Mouse (Mus musculus): ENCODE data around the gene Gm20662. TPM values are rescaled to one million over a fixed set of nuclear protein-coding genes. Genes with fewer than 3 reads are reported as not detected.

Gm20662 gene
- polyA plus RNA-seq (2017; shearing (Covaris generic)), result not detected

- no peak for ATAC-seq
Measured at GRCm38 (mm10) chr9:107996049-107996448, at the start of gene Gm20662. TSS of gene Gm20662 (plus strand) at chr9:107996349.

GRCm38 (mm10) chr9:107947241-107948194, 48.6 kb upstream of the Gm20662 start:
- ATAC-seq, result no peak

GRCm38 (mm10) chr9:107949184-107949921, 46.8 kb upstream of the Gm20662 start:
- ATAC-seq, result no peak

GRCm38 (mm10) chr9:107949922-107950235, 46.3 kb upstream of the Gm20662 start, which contains the start of gene Traip:
TSS of gene Traip (plus strand) at chr9:107950136.
- ATAC-seq, result no peak

- peak; percentile 95 for ATAC-seq
Measured at GRCm38 (mm10) chr9:107950460-107951355, 45.4 kb upstream of the Gm20662 start.

- no peak for ATAC-seq
Measured at GRCm38 (mm10) chr9:107955613-107956289, 40.4 kb upstream of the Gm20662 start.

- ATAC-seq, result no peak
Measured at GRCm38 (mm10) chr9:107957141-107957540, 39.0 kb upstream of the Gm20662 start.

- no peak for ATAC-seq
Measured at GRCm38 (mm10) chr9:107959896-107960295, 36.3 kb upstream of the Gm20662 start.

GRCm38 (mm10) chr9:107960928-107961327, 35.2 kb upstream of the Gm20662 start:
- ATAC-seq, result no peak

- no peak for ATAC-seq
Measured at GRCm38 (mm10) chr9:107961351-107961762, 34.8 kb upstream of the Gm20662 start.

GRCm38 (mm10) chr9:107961881-107962280, 34.3 kb upstream of the Gm20662 start:
- no peak for ATAC-seq

GRCm38 (mm10) chr9:107962916-107963315, 33.2 kb upstream of the Gm20662 start:
- ATAC-seq, result no peak

GRCm38 (mm10) chr9:107963700-107964099, 32.4 kb upstream of the Gm20662 start:
- ATAC-seq, result peak; percentile 57

- no peak for ATAC-seq
Measured at GRCm38 (mm10) chr9:107964681-107965080, 31.5 kb upstream of the Gm20662 start.

- ATAC-seq, result no peak
Measured at GRCm38 (mm10) chr9:107966676-107967075, 29.5 kb upstream of the Gm20662 start.

- ATAC-seq, result no peak
Measured at GRCm38 (mm10) chr9:107967437-107967836, 28.7 kb upstream of the Gm20662 start.

GRCm38 (mm10) chr9:107968531-107968930, 27.6 kb upstream of the Gm20662 start:
- ATAC-seq, result no peak

- no peak for ATAC-seq
Measured at GRCm38 (mm10) chr9:107970311-107970710, 25.8 kb upstream of the Gm20662 start.

GRCm38 (mm10) chr9:107971690-107972541, 24.2 kb upstream of the Gm20662 start:
- no peak for ATAC-seq

- no peak for ATAC-seq
Measured at GRCm38 (mm10) chr9:107974491-107975171, 21.5 kb upstream of the Gm20662 start.

All from activated CD4-positive, CD25-positive, alpha-beta regulatory T cell, adult 4 months (primary cell).